Mouse (Mus musculus): Measurements from ENCODE around the gene Rbfox1. TPM values are rescaled to one million over a fixed set of nuclear protein-coding genes. Genes with fewer than 3 reads are reported as not detected.
A peak's percentile ranks its signal among the peaks of the same experiment; 100 is the strongest.

Gene Rbfox1
- polyA plus RNA-seq, 1 experiment = 115 TPM

GRCm38 (mm10) chr16:7097071-7097470 lies 1211.9 kb downstream of the Rbfox1 start:
- DNase-seq (ENCODE audit: extremely low spot score in 1 of 2, low spot score in 1 of 2) = no peak

DNA sequence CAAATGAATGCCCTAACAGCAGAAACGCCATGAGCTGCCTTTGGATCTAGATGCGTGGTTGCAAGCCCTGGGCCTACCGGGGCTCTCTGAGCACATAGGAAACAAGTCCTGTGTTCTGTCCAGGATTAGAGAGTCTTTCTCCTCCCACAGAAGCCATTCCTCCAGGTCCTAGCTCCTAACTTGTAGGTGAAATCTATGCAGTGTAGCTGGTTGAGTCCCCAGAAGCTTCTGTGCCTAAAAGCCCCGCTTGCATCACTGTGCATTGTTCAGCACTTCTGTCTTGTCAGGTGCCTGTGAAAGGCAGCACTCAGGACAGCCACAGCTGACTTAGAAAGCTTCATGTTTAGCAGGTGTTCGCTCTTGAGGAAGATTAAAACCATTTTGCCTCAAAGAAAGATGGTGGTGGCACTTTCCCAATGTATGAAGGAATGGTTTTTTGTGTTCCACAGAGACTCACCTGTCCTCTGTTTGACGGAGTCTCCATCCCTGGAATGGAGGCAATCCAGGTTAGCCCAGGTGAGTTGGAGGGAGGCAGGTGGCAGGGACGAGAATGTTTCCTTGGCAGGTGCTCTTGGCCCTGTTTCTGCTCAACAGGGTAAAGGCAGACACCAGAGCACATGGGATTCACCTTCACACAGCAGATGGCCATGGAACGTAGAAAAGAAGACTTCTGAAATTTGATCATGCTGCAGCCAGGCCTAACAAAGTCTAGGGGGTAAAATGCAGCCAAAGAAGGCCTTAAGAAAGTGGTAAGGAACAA lies 1213.0 kb downstream of the Rbfox1 start:
- no peak for DNase-seq (ENCODE audit: extremely low spot score in 1 of 2, low spot score in 1 of 2)

- peak; percentile 77 to 85 for DNase-seq (ENCODE audit: extremely low spot score in 1 of 2, low spot score in 1 of 2)
Observed at GRCm38 (mm10) chr16:7099506-7100300, 1214.5 kb downstream of the Rbfox1 start.

GRCm38 (mm10) chr16:7102486-7102885 lies 1217.3 kb downstream of the Rbfox1 start:
- DNase-seq (ENCODE audit: extremely low spot score in 1 of 2, low spot score in 1 of 2) = no peak

GRCm38 (mm10) chr16:7103301-7103700 lies 1218.1 kb downstream of the Rbfox1 start:
- no peak for DNase-seq (ENCODE audit: extremely low spot score in 1 of 2, low spot score in 1 of 2)

DNA sequence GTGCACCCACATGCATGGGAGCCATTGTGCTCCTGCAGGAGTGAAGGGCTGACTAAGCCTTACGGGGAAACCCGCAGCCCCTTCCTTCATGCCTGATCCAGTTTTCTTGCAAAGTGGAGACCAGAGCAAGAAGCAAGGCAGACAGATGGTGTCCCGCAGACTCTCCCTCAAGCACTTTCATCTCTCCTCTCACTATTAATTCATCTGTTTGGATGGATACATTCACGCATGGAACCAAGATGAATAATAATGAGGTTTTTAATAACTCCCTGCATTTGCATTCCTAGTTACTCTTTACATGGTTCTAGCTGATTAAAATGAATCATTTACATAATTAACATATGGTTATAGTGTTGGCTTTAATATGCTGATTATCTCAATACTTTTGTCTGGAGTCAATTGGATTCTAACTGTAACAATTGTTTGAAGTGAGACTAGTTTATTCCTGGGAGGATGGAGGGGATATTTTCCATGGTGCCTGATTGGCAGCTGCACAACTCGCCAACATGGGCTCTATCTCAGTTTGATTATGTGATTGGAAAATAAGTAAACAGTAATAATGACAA lies 1221.4 kb downstream of the Rbfox1 start:
- no peak for DNase-seq (ENCODE audit: extremely low spot score in 1 of 2, low spot score in 1 of 2)

DNA sequence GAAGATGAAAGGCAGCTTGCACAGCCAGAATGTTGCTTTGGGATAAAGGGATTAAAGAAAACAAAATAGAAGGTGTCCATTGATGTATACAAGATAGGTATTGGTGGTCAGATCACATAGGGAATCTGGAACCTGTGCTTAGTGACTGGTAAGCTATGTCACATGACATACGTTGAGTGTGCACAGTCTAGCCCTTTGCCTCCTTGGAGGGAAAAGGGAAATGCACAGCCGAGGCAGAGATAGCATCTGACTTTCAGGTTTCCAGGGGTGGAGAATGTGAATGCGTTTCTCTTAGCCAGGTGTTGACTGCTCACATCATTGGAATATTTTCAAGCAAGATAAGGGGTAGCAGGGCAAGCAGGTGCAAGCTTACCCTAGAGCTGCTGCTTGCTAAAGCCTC lies 1230.8 kb downstream of the Rbfox1 start:
- no peak for DNase-seq (ENCODE audit: extremely low spot score in 1 of 2, low spot score in 1 of 2)

- DNase-seq (ENCODE audit: extremely low spot score in 1 of 2, low spot score in 1 of 2) = no peak
Observed at GRCm38 (mm10) chr16:7129591-7129990, 1244.4 kb downstream of the Rbfox1 start.

- peak in 1 of 2 experiments; percentile 65 for DNase-seq (ENCODE audit: extremely low spot score in 1 of 2, low spot score in 1 of 2)
Observed at GRCm38 (mm10) chr16:7132434-7132833, 1247.3 kb downstream of the Rbfox1 start.

DNA sequence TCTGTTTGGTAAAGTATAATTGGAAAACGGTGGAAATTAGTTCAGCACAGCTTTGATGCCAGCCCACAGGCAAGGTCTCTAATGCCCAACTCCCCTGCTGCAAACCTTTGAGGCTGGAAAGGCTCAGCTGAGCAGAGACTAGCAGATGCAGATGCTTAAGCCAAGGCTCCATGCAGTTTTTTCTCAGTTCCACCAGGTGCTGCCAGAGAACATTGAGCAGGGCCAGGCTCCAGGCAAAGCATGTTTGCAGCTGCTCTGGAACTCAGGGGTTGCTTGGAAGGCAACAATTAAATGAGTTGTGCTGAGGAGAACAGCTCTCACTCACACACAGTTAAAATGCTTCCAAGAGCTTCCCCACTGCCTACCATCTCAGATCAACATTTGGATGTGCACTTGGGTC lies 1251.8 kb downstream of the Rbfox1 start:
- peak in 1 of 2 experiments; percentile 65 for DNase-seq (ENCODE audit: extremely low spot score in 1 of 2, low spot score in 1 of 2)

GRCm38 (mm10) chr16:7139480-7139879 lies 1254.3 kb downstream of the Rbfox1 start:
- no peak for DNase-seq (ENCODE audit: extremely low spot score in 1 of 2, low spot score in 1 of 2)

DNA sequence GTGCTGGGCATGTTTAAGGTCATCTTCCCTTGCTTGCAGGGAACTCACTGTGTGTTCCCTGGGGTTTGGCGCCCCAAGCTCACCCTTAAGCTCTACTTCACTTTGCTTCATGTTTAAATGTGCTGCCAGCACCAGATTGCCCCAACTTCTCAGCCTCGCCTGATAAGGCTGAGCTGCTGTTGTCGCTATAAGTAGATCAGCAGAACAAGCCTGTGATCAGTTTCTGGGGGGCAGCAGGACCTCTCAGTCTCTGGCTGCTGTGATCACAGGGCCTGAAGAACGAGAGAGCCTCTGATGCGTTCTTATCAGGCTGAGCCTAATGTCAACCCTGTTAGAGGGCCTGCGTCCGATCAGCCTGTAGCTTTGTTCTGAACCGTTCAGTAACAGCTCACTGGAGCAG lies 1255.8 kb downstream of the Rbfox1 start:
- DNase-seq (ENCODE audit: extremely low spot score in 1 of 2, low spot score in 1 of 2) = no peak

DNA sequence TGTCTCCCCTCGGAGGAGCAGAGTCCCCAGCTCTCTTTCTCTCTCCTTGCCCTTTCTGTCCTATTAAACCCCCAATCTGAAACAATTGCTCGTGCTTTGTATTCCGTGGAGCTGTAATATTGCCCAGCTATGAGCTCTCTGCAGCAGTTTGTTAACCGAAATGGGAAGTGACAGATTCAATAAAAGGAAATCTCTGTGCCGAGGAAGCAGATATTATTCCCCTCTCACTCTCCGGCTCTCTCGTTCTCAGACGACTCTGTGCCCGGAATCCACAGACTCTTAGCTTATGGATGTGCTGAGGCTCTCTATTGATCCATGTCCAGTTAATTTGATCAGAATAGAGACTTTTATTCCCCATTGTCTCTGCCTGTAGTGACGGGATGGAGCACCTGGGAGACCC lies 1260.3 kb downstream of the Rbfox1 start:
- DNase-seq (ENCODE audit: extremely low spot score in 1 of 2, low spot score in 1 of 2) = no peak

DNA sequence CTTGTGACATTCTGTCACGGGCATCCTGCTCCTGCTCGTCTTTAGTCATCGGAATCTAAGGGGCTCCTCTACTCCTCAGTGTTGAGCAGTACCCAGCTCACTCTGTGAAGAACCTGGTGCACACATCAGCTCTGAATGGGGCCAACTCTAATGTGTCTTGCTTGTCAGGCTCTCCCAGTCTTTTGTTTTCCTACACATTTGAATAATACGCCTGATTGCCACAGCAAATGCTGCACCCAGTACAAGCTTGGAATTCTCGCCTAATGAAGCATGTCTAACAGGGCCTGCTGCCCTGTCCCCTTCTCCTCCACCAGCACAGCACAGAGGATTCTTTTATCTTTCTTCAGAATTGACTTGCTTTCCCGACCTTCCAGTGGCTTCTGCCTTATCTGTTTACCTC lies 1261.3 kb downstream of the Rbfox1 start:
- DNase-seq (ENCODE audit: extremely low spot score in 1 of 2, low spot score in 1 of 2) = no peak

DNA sequence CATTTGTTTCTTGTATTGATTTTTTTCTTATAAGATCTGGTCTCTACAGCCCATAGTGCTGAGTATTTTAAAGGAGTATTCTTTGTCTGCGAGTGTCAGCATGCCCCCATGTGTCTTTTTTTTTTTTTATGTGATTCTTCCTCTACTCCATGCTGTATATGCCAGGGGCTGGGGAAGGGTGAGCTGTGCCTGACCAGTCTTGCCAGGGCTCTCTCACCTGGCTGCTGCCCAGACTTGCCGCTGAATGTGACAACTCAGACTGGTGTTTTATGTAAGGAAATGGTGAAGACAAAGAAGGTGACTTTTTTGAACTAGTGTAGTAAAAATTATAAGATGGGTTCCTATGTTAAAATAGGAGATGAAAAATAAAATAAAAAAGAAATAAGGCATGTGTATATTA lies 1262.7 kb downstream of the Rbfox1 start:
- no peak for DNase-seq (ENCODE audit: extremely low spot score in 1 of 2, low spot score in 1 of 2)

- DNase-seq (ENCODE audit: extremely low spot score in 1 of 2, low spot score in 1 of 2) = no peak
Observed at GRCm38 (mm10) chr16:7149106-7149899, 1264.1 kb downstream of the Rbfox1 start.

DNA sequence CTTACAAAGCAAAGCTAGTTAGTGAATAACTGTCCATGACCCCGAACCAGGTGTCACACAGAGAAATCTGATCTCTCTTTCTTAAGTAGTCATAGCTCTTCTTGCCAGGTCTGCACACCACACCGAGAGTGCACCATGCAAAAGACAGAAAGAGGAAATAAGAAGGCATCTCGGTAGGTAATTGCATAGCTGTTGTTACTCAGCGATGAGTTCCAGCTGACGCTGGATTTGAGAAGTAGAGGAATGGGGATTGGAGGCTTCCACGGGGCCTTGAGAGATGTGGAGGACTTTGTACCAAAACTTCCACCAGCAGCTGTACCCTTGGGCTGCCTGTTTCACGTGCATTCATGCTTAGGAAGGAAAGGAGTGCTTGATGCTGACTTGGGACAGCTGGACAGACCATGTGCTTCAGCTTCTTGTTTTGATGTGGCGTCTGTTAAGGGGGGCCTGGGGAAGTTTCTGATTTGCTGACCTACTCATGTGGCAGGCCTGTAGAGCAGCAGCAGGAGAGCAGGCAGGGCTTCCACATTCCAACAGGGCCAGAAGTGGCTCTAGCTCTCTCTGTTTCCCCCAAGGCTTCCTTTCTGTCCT lies 1265.1 kb downstream of the Rbfox1 start:
- DNase-seq (ENCODE audit: extremely low spot score in 1 of 2, low spot score in 1 of 2) = no peak

- no peak for DNase-seq (ENCODE audit: extremely low spot score in 1 of 2, low spot score in 1 of 2)
Observed at GRCm38 (mm10) chr16:7152401-7152800, 1267.2 kb downstream of the Rbfox1 start.

DNA sequence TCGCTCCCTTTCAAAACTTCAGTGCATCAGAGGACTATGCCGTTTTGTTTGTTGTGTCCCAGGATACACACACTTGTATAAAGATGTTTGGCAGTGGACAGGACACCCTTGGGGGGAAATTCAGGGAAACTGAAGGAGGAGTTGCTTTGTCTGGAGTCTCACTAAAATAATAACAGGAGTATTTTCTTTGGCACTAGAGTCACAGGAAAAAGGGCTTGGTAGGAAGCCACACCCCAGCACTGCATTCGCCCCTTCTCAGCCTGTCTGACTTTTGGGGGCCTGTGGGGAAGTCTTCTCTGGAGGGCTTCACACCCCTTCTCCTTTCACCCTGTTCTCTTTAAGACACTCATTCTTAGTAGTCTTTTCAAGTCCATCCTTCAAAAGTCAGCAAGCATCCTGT lies 1269.5 kb downstream of the Rbfox1 start:
- no peak for DNase-seq (ENCODE audit: extremely low spot score in 1 of 2, low spot score in 1 of 2)

Data from frontal cortex, adult 2 months (tissue).